Mouse (Mus musculus) stomach, postnatal 0 days (tissue): ENCODE data around the gene Bysl. TPM values are rescaled to one million over a fixed set of nuclear protein-coding genes. Genes with fewer than 3 reads are reported as not detected.

ENCODE experiments used
- ATAC-seq: fragments of 200-750 bp; cut with Nextera tagmentation; 2 replicates; pipeline ENCODE4 v1.8.0; 2017; ENCODE audit not compliant: low FRiP score, low TSS enrichment
- DNase-seq: peaks from one replicate; pipeline ENCODE4 v3.0.0-alpha.2; 2016; ENCODE audit warnings: low spot score
- H3K27ac ChIP-seq: fragments of 300-500 bp; sonication (generic); replicated peaks from 2 replicates; pipeline ENCODE4 v1.5.1; 2014; ENCODE audit warnings: mild to moderate bottlenecking, control low read depth
- H3K27me3 ChIP-seq: fragments of 300-500 bp; sonication (generic); 2 replicates; pipeline ENCODE4 v1.6.1; 2014; ENCODE audit warnings: low read length; ENCODE audit not compliant: control insufficient read depth, insufficient read depth
- H3K36me3 ChIP-seq: fragments of 300-500 bp; sonication (generic); 2 replicates; pipeline ENCODE4 v1.6.1; 2014; ENCODE audit warnings: low read length, mixed read lengths; ENCODE audit not compliant: control insufficient read depth, insufficient read depth
- H3K4me1 ChIP-seq: fragments of 300-500 bp; sonication (generic); replicated peaks from 2 replicates; pipeline ENCODE4 v1.6.1; 2014; ENCODE audit warnings: antibody characterized with exemption; ENCODE audit not compliant: control insufficient read depth, insufficient read depth
- H3K4me2 ChIP-seq: fragments of 300-500 bp; sonication (generic); replicated peaks from 2 replicates; pipeline ENCODE4 v1.6.1; 2014; ENCODE audit warnings: low read depth, mild to moderate bottlenecking, control low read depth, moderate library complexity
- H3K4me3 ChIP-seq: fragments of 300-500 bp; sonication (generic); 2 replicates; pipeline ENCODE4 v1.5.1; 2014; ENCODE audit warnings: low read depth, low read length, control low read depth
- H3K9ac ChIP-seq: fragments of 300-500 bp; sonication (generic); 2 replicates; pipeline ENCODE4 v1.6.1; 2014; ENCODE audit warnings: mild to moderate bottlenecking, low read length, control low read depth, mixed read lengths
- H3K9me3 ChIP-seq: fragments of 300-500 bp; sonication (generic); 2 replicates; pipeline ENCODE4 v1.6.1; 2016; ENCODE audit warnings: low read length; ENCODE audit not compliant: control insufficient read depth
- CTCF ChIP-seq: IDR thresholded peaks from 2 replicates; pipeline ENCODE4 v1.5.1; 2016; ENCODE audit warnings: antibody characterized with exemption, low read depth, mild to moderate bottlenecking, moderate library complexity
- EP300 ChIP-seq: optimal IDR thresholded peaks from 2 replicates; pipeline ENCODE3; 2016; ENCODE audit warnings: antibody characterized with exemption
- WGBS: fragments of 180-500 bp; shearing (Covaris S2); extraction: QIAGEN DNeasy Blood & Tissue Kit; methylation state at CpG from one replicate; pipeline ENCODE4 v1.1.7; 2014; 5-methylcytosine and 5-hydroxymethylcytosine counted together
- polyA plus RNA-seq: library from polyadenylated mRNA; unstranded; fragments of >200 nt; fragmentation: Nextera tagmentation; extraction: Ambion mirVana; gene quantifications from 2 replicates; pipeline ENCODE4 v1.2.1, GENCODE M21; 2015

The Bysl gene
- polyA plus RNA-seq, 1 experiment from 2014 or later, result 13.6 TPM

- H3K36me3 ChIP-seq, result peaks cover 17% of the 10 kb centered on the region
- peak overlapping the region; percentile 95 for H3K27ac ChIP-seq
- H3K9ac ChIP-seq, result peak overlapping the region; percentile 83
- WGBS, result 29% methylated on average over 5 of the region's 5 CpGs
- no peak for DNase-seq
- TF ChIP-seq CTCF (no peak), EP300 (no peak)
- H3K27me3 ChIP-seq, result no peaks in the 10 kb centered on the region
- H3K9me3 ChIP-seq, result no peaks in the 10 kb centered on the region
- peak overlapping the region; percentile 87 for H3K4me2 ChIP-seq
- peaks cover 14% of the 10 kb centered on the region; the same call in 1 of the 2 replicates for H3K4me1 ChIP-seq
- no peak for ATAC-seq
- peak overlapping the region; percentile 79 for H3K4me3 ChIP-seq
Measured at GRCm38 (mm10) chr17:47596839-47597164, 14.5 kb downstream of the Bysl start.

GRCm38 (mm10) chr17:47596162-47596838 lies 15.0 kb downstream of the Bysl start:
- Histone ChIP-seq H3K36me3 (peaks cover 12% of the 10 kb centered on the region; the same call in 1 of the 2 replicates), H3K9me3 (no peaks in the 10 kb centered on the region), H3K27ac (peak overlapping the region; percentile 95), H3K4me1 (peaks cover 14% of the 10 kb centered on the region; the same call in 1 of the 2 replicates), H3K9ac (peak overlapping the region; percentile 83), H3K27me3 (no peaks in the 10 kb centered on the region), H3K4me3 (peak overlapping the region; percentile 79), H3K4me2 (peak overlapping the region; percentile 87)
- 28% methylated on average over 6 of the region's 6 CpGs for WGBS
- ATAC-seq (no peak), DNase-seq (no peak)
- no peak for TF ChIP-seq EP300
- no peak for TF ChIP-seq CTCF

GRCm38 (mm10) chr17:47595248-47596161 lies 15.8 kb downstream of the Bysl start:
- Histone ChIP-seq H3K4me3 (peak overlapping the region; percentile 79), H3K27me3 (no peaks in the 10 kb centered on the region), H3K9me3 (no peaks in the 10 kb centered on the region), H3K4me1 (peaks cover 14% of the 10 kb centered on the region; the same call in 1 of the 2 replicates), H3K9ac (peak overlapping the region; percentile 83), H3K27ac (peak overlapping the region; percentile 95), H3K36me3 (peaks cover 7% of the 10 kb centered on the region; the same call in 1 of the 2 replicates), H3K4me2 (peak overlapping the region; percentile 87)
- TF ChIP-seq CTCF (no peak), EP300 (peak; percentile 74)
- ATAC-seq, result peak; percentile 50
- WGBS, result 2% methylated on average over 21 of the region's 21 CpGs
- DNase-seq, result peak; percentile 61

- 0% methylated on average over 8 of the region's 9 CpGs for WGBS
- ATAC-seq, result no peak
- peak overlapping the region; percentile 79 for H3K4me3 ChIP-seq
- no peak for DNase-seq
- no peaks in the 10 kb centered on the region for H3K9me3 ChIP-seq
- H3K27ac ChIP-seq, result peak overlapping the region; percentile 95
- H3K27me3 ChIP-seq, result no peaks in the 10 kb centered on the region
- H3K4me2 ChIP-seq, result peak overlapping the region; percentile 87
- peak overlapping the region; percentile 83 for H3K9ac ChIP-seq
- H3K4me1 ChIP-seq, result peaks cover 14% of the 10 kb centered on the region; the same call in 1 of the 2 replicates
- TF ChIP-seq EP300, result no peak
- no peak for TF ChIP-seq CTCF
- peaks cover 6% of the 10 kb centered on the region; the same call in 1 of the 2 replicates for H3K36me3 ChIP-seq
Measured at GRCm38 (mm10) chr17:47594969-47595247, 16.4 kb downstream of the Bysl start.

- Histone ChIP-seq H3K36me3 (peaks cover 4% of the 10 kb centered on the region; the same call in 1 of the 2 replicates), H3K4me1 (peaks cover 14% of the 10 kb centered on the region; the same call in 1 of the 2 replicates), H3K9me3 (no peaks in the 10 kb centered on the region), H3K9ac (peak overlapping the region; percentile 83), H3K4me2 (peak overlapping the region; percentile 87), H3K4me3 (peak overlapping the region; percentile 79), H3K27me3 (no peaks in the 10 kb centered on the region), H3K27ac (peak overlapping the region; percentile 95)
- peak; percentile 41 for DNase-seq
- under 1% methylated on average over 41 of the region's 43 CpGs for WGBS
- TF ChIP-seq CTCF, result 0 out of 2 replicates have a peak, but pooled peaks have one; percentile 7
- TF ChIP-seq EP300, result no peak
- no peak for ATAC-seq
Measured at GRCm38 (mm10) chr17:47594183-47594968, 16.9 kb downstream of the Bysl start.
